In the genomic region with DNA sequence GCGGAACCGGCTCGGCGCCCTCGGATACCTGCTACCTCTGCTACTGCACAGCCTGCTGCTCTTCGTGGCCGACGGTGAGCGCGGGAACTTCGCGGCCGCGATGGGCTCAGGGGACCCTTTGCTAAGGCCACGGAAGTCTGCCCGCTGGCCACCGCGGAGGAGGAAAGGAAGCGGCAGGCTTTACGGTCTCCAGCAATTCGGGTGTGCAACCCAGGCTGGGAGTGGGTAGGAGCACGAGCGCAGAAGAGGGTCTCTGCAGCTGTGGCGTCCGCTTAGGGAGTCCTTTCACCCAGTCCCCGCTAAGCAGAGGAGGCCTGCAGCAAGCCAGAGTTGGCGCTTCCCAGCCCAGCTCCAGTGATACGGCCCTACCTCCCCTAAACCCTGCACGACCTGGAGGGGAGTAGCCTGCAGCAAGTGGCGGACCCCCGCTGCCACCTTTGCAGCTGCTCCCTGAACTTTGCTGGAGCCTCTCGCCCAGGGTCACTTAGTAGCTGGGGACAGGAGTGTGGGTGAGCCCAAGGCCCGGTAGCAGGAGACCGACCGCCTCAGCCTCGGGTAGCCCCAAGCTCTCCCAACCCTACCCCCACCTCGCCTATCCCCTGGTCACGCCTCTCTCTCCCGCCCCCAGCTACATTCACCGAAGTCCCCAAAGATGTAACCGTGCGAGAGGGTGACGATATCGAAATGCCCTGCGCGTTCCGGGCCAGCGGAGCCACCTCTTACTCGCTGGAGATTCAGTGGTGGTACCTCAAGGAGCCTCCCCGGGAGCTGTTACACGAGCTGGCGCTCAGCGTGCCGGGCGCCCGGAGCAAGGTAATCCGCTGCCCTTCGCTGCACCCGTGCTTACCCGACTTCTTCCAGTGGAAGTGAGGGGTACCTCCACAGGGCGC, we compare ENCODE assay signal across 8 mouse cellular contexts. TPM values are rescaled to one million over a fixed set of nuclear protein-coding genes. Genes with fewer than 3 reads are reported as not detected.
DNase-seq lines count a peak whose midpoint lies in the region; ATAC-seq and TF ChIP-seq lines count a peak whose summit lies in the region.

No protein-coding gene starts in this region.

- H3K27me3 ChIP-seq in kidney, adult 2 months (replicated peaks; ENCODE audit: control insufficient read depth, insufficient read depth, low read length) = 0 out of 2 replicates have a peak, but pooled peaks cover 2% of the 10 kb centered on the region
- peaks cover 60% of the 10 kb centered on the region for H3K27me3 ChIP-seq in neural tube, embryonic 13.5 days

- no peaks in the 10 kb centered on the region for H3K4me1 ChIP-seq in kidney, adult 2 months (ENCODE audit: control insufficient read depth, insufficient read depth, low read length)
- H3K4me1 ChIP-seq in brown adipose tissue, adult 24 weeks (ENCODE audit: control insufficient read depth, insufficient read depth, insufficient read length, low read length) = no peaks in the 10 kb centered on the region; the same call in 1 of the 2 replicates
- H3K4me1 ChIP-seq in neural tube, embryonic 13.5 days (replicated peaks) = peaks cover 50% of the 10 kb centered on the region

- TF ChIP-seq CTCF in kidney, adult 2 months (conservative IDR thresholded peaks at IDR 0.05; ENCODE audit: insufficient read depth, insufficient read length, low read depth, low read length) = no peak

- TF ChIP-seq POLR2A in kidney, adult 2 months (IDR thresholded peaks at IDR 0.05; ENCODE audit: low read depth, low read length) = no peak

- peak overlapping the region; percentile 16; the same call in 1 of the 2 replicates for H3K4me3 ChIP-seq in kidney, adult 2 months (ENCODE audit: insufficient read depth, low read depth, low read length)
- peak overlapping the region; percentile 46 for H3K4me3 ChIP-seq in brown adipose tissue, adult 24 weeks (ENCODE audit: insufficient read depth, low read depth, low read length)
- peak overlapping the region; percentile 74 for H3K4me3 ChIP-seq in neural tube, embryonic 13.5 days

- intact Hi-C loops in left cerebral cortex, postnatal 36 days (cut with DNase I) = loop anchor here (2.0 to 10.0 kb wide), 6 partner anchors 72 to 625 kb away; no protein-coding TSS in a partner anchor

- ATAC-seq in frontal cortex, adult (ENCODE audit: low TSS enrichment) = peak; percentile 8
- ATAC-seq in neural tube, embryonic 13.5 days (ENCODE audit: low read depth) = peak; percentile 34

- peak; percentile 7 for DNase-seq in kidney, adult 2 months
- no peak for DNase-seq in kidney, adult 18-20 months
- peak; percentile 42 to 51 for DNase-seq in left cerebral cortex, postnatal 36 days (ENCODE audit: low spot score in 2 of 2)
- DNase-seq in B cell, adult 2 months = no peak
- no peak for DNase-seq in adipocyte (ENCODE audit: low spot score)

- H3K9ac ChIP-seq in neural tube, embryonic 13.5 days = peak overlapping the region; percentile 83

- no peaks in the 10 kb centered on the region for H3K36me3 ChIP-seq in kidney, adult 2 months (ENCODE audit: control insufficient read depth, insufficient read depth, low read length)
- H3K36me3 ChIP-seq in neural tube, embryonic 13.5 days = no peaks in the 10 kb centered on the region

- H3K4me2 ChIP-seq in neural tube, embryonic 13.5 days = peak overlapping the region; percentile 94

- H3K27ac ChIP-seq in kidney, adult 2 months (ENCODE audit: insufficient read depth, low read depth, low read length) = no peak overlapping the region
- H3K27ac ChIP-seq in brown adipose tissue, adult 24 weeks (replicated peaks; ENCODE audit: low read depth, low read length) = no peak overlapping the region
- peak overlapping the region; percentile 68 for H3K27ac ChIP-seq in neural tube, embryonic 13.5 days (replicated peaks)

- no peaks in the 10 kb centered on the region for H3K9me3 ChIP-seq in neural tube, embryonic 13.5 days

- WGBS in kidney, adult 2 months = 2% methylated on average over 61 of the region's 61 CpGs
- under 1% methylated on average over 61 of the region's 61 CpGs for WGBS in neural tube, embryonic 13.5 days

RNA-seq across cellular contexts. Expression of gene Vstm2b, which starts 1.5 kb away (rescaled TPM):
- 2.6 and 3.0 TPM in 2 replicates for polyA plus RNA-seq in kidney, adult 2 months (2012; rRNA removed)
- not detected in 2 replicates for polyA plus RNA-seq in brown adipose tissue, adult 24 weeks (2012; ENCODE audit: insufficient read depth, insufficient read length, missing spikeins)
- total RNA-seq in left cerebral cortex, postnatal 36 days (2021) = 10 to 100 TPM; 51.0 to 63.0 TPM
- 22.1 and 23.0 TPM in 2 replicates for polyA plus RNA-seq in neural tube, embryonic 13.5 days (2015; fragmentation: Nextera tagmentation; extraction: Ambion mirVana)

Comparison
In these comparisons a context has a peak if more than half of its experiments do, and no peak if none do; other contexts are left out.
1. DNase-seq: peak in kidney, adult 2 months (single experiment) and left cerebral cortex, postnatal 36 days (2 of 2); none in kidney, adult 18-20 months (single experiment), B cell, adult 2 months (0 of 2) and adipocyte (single experiment).
2. H3K4me3 ChIP-seq: peak in every context shown above with its lines; median percentile 74 in neural tube, embryonic 13.5 days; 46 in brown adipose tissue, adult 24 weeks; 16 in kidney, adult 2 months.